Mouse (Mus musculus): ENCODE data around the gene Mcm6. TPM values are rescaled to one million over a fixed set of nuclear protein-coding genes. Genes with fewer than 3 reads are reported as not detected.
"Not testable (repeated sequence)": the region's sequence is repeated elsewhere in the genome, so short reads cannot be mapped to it uniquely, and the experiment has no call there.

The Mcm6 gene
- polyA plus RNA-seq, 1 experiment from 2014 or later = 223 TPM

DNA sequence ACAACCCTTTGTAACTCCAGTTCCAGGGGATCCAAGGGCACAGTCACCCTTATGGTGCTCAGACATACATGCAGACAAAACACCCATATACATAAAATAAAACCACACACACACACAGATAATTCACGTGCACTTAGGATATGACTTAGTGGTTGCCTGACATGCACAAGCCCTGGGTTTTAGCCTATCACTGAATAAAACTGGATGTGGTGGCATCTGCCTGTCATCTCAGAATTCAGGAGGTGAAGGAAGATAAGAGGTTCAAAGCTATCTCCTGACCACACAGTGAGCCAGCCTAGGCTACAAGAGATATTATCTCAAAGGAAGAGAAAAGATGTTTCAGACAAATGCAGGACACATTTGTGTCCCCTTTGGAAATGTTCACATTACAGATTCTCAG is 32.3 kb downstream of the Mcm6 start:
- Histone ChIP-seq H3K4me1 (no peaks in the 10 kb centered on the region), H3K4me3 (no peak overlapping the region), H3K27me3 (no peaks in the 10 kb centered on the region), H3K36me3 (peaks cover 58% of the 10 kb centered on the region), H3K9ac (no peak overlapping the region), H3K4me2 (no peak overlapping the region), H3K27ac (no peak overlapping the region), H3K9me3 (no peaks in the 10 kb centered on the region)
- 78% methylated on average over 1 of the region's 1 CpGs for WGBS
- no peak for ATAC-seq (ENCODE audit: insufficient number of reproducible peaks, insufficient read depth, low FRiP score, low TSS enrichment, low read depth)

DNA sequence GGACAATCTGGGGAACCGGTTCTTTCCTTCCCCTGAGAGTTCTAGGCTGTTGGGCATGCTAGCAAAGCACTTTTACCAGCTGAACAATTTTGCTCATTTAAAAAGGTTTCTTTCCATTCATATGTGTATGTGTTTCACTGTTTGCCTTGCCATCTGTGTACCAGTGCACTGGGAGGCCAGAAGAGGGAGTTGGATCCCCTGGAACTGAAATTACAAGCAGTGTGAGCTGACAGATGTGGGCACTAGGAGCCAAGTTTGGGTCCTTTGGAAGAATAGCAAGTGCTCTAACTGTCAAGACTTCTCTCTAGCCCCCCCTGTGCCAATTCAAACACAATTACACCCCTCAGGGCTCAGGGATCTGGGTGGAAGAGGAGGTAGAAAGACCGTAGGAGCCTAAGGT is 34.7 kb downstream of the Mcm6 start:
- H3K4me2 ChIP-seq = no peak overlapping the region
- 84% methylated on average over 2 of the region's 2 CpGs for WGBS
- H3K36me3 ChIP-seq = peaks cover 34% of the 10 kb centered on the region

DNA sequence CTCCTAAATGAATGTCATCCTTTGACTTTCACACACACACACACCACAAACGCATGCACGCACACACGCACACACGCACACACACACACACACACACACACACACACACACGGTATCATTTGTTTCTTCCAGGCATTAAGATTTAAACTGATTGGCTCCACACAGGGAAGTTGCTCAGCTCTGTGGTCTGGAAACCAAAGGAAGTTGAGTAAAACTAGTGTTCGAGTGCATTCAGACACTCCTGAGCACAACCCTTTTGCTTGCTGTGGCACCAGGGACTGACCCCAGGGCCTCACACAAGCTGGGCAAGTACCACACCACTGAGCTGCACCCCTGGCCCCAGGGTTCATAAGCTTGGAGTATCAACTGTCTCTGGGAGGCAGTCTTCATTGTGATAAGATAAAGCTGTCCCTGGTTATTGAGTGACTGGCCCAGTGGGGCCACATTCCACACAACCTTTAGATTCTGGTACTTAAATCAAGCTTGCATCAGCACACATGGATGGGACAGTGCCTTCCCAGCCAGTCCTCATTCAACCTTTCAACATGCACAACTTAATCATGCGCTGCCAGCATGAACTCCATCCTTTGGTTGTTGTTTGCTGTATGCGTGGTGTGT is 36.3 kb downstream of the Mcm6 start:
- no peak overlapping the region for H3K4me3 ChIP-seq
- no peaks in the 10 kb centered on the region for H3K27me3 ChIP-seq
- no peak overlapping the region for H3K4me2 ChIP-seq
- H3K9me3 ChIP-seq = no peaks in the 10 kb centered on the region
- ATAC-seq (ENCODE audit: insufficient number of reproducible peaks, insufficient read depth, low FRiP score, low TSS enrichment, low read depth) = no peak
- 86% methylated on average over 8 of the region's 8 CpGs for WGBS
- H3K4me1 ChIP-seq = no peaks in the 10 kb centered on the region
- no peak overlapping the region for H3K9ac ChIP-seq
- peaks cover 18% of the 10 kb centered on the region for H3K36me3 ChIP-seq
- no peak overlapping the region for H3K27ac ChIP-seq

More for the DNA sequence above, 34.7 kb downstream of the Mcm6 start:
- Histone ChIP-seq H3K4me3 (no peak overlapping the region), H3K9ac (no peak overlapping the region), H3K27me3 (no peaks in the 10 kb centered on the region), H3K9me3 (no peaks in the 10 kb centered on the region), H3K4me1 (no peaks in the 10 kb centered on the region), H3K27ac (no peak overlapping the region)
- no peak for ATAC-seq (ENCODE audit: insufficient number of reproducible peaks, insufficient read depth, low FRiP score, low TSS enrichment, low read depth)

DNA sequence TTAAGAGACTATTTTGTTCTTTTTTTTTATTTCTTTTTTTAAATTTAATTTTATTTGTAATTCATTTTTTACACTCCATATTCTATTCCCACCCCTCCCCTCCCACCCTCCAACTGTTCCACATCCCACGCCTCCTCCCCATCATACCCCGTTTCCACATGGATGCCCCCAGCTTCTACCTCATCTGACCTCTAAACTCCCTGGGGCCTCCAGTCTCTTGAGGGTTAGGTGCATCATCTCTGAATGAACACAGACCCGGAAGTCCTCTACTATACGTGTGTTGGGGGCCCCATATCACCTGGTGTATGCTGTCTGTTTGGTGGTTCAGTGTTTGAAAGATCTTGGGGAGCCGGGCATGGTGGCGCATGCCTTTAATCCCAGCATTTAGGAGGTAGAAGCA is 40.2 kb downstream of the Mcm6 start:
- not testable (repeated sequence) for H3K4me1 ChIP-seq; H3K4me2 ChIP-seq; H3K27ac ChIP-seq; H3K4me3 ChIP-seq; H3K27me3 ChIP-seq; H3K9me3 ChIP-seq; ATAC-seq (ENCODE audit: insufficient number of reproducible peaks, insufficient read depth, low FRiP score, low TSS enrichment, low read depth); H3K36me3 ChIP-seq; H3K9ac ChIP-seq
- 85% methylated on average over 6 of the region's 6 CpGs for WGBS

DNA sequence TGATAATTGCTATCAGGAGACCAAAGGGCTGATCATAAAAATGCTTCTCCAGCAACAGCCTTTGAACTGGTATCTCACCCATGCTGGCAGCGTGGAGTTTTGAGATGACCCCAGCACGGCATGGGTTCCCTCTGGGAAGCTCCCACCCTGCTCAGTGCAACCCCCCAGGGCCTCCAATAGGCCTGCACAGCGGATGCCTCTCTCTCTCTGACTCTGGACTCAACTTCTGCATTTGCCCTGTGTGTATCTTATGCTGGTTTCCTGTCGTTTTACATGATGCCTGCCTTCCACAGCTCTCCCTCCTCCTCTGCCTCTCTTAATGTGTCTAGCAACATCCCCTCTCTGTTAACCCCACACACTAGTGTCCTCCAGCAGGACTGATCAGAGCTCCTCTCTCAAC is 44.8 kb downstream of the Mcm6 start:
- Histone ChIP-seq H3K9me3 (no peaks in the 10 kb centered on the region), H3K4me3 (no peak overlapping the region), H3K36me3 (peaks cover 3% of the 10 kb centered on the region; the same call in 1 of the 2 replicates), H3K9ac (no peak overlapping the region), H3K27ac (no peak overlapping the region), H3K4me2 (no peak overlapping the region), H3K27me3 (no peaks in the 10 kb centered on the region), H3K4me1 (no peaks in the 10 kb centered on the region)
- ATAC-seq (ENCODE audit: insufficient number of reproducible peaks, insufficient read depth, low FRiP score, low TSS enrichment, low read depth) = no peak
- WGBS = 70% methylated on average over 4 of the region's 4 CpGs

DNA sequence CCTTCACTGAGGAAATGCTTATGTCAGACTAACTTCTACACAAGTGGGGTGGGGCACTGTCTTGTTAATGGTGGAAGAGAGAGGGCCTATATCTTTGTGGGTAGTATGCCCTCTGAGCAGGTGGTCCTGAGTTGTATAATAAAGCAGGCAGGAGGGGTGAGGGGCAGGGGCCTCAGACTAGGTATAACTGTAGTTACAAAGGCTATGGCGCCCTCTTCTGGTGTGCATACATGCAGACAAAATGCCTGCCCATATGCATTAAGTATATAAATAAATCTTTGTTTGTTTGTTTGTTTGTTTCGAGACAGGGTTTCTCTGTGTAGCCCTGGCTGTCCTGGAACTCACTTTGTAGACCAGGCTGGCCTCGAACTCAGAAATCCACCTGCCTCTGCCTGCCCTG is 50.4 kb downstream of the Mcm6 start:
- Histone ChIP-seq H3K27me3 (no peaks in the 10 kb centered on the region), H3K4me2 (no peak overlapping the region), H3K9me3 (no peaks in the 10 kb centered on the region), H3K4me3 (no peak overlapping the region), H3K4me1 (no peaks in the 10 kb centered on the region), H3K27ac (no peak overlapping the region), H3K9ac (no peak overlapping the region), H3K36me3 (no peaks in the 10 kb centered on the region)
- WGBS = 81% methylated on average over 3 of the region's 3 CpGs
- no peak for ATAC-seq (ENCODE audit: insufficient number of reproducible peaks, insufficient read depth, low FRiP score, low TSS enrichment, low read depth)

DNA sequence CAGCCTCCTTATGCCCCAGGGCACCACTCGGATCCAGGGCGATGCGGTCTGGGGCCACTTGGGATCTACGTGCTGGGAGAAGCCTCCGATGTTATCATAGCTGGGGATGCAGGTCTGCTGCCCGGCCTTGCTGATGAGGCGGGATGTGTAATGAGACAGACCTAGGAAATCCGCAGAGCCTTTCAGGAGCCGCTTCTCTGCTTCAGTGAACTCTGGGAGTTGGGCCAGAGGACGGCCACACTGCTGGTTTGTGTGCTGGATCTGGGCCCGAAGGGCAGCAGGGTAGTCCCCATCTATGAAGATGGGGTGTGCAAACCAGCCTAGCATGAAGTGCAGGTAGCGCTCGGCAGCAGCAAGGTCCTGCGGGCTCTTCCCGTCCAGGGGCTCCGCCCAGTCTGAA is 55.6 kb downstream of the Mcm6 start:
- 91% methylated on average over 16 of the region's 16 CpGs for WGBS
- H3K27me3 ChIP-seq = no peaks in the 10 kb centered on the region
- H3K9ac ChIP-seq = no peak overlapping the region
- H3K4me1 ChIP-seq = no peaks in the 10 kb centered on the region
- no peaks in the 10 kb centered on the region for H3K9me3 ChIP-seq
- no peak overlapping the region for H3K4me2 ChIP-seq
- peak; percentile 48; the same call in 1 of the 2 replicates for ATAC-seq (ENCODE audit: insufficient number of reproducible peaks, insufficient read depth, low FRiP score, low TSS enrichment, low read depth)
- 0 out of 2 replicates have a peak, but pooled peaks cover 3% of the 10 kb centered on the region for H3K36me3 ChIP-seq
- H3K4me3 ChIP-seq = no peak overlapping the region
- H3K27ac ChIP-seq = no peak overlapping the region

DNA sequence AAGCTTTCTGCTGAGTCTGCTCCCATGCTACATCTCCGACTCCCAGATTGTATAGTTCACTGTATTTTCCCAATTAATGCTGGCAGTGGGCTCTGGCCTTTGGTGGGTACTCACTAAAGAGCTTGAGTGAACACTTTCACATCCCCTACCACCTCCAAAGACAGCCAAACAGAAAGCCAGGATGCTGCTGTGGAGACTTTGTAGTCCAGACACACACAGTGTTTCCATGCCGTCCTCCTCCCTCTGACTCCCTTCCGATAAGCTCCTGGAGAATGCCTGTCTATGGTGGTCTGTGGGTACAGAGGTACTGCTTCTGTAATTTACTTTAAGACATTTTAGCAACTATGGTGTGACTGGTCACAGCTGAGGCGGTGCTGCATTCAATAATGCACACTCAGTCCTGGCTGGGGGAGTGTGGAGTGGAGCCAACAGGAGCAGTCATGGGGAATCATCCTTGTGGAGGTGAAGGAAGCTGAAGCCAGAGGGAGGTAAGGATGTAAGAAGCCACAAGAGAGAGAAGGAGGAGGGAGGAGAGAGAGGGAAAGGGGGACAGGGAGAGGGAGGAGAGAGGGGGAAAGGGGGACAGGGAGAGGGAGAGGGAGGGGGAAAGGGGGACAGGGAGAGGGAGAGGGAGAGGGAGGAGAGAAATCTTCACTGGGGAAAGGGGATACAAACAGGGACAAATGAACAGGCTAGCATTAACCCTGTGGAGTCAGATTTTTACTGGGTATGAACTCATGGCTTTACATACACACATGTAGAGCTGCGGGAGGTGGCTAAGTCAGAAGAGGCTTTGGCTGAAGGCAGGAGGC is 63.5 kb downstream of the Mcm6 start:
- Histone ChIP-seq H3K9me3 (no peaks in the 10 kb centered on the region), H3K27ac (0 out of 2 replicates have a peak overlapping the region, but pooled peaks have one; percentile 11), H3K4me1 (no peaks in the 10 kb centered on the region), H3K4me3 (no peak overlapping the region), H3K36me3 (no peaks in the 10 kb centered on the region), H3K4me2 (no peak overlapping the region), H3K27me3 (no peaks in the 10 kb centered on the region), H3K9ac (no peak overlapping the region)
- WGBS = 72% methylated on average over 5 of the region's 5 CpGs
- ATAC-seq (ENCODE audit: insufficient number of reproducible peaks, insufficient read depth, low FRiP score, low TSS enrichment, low read depth) = no peak

DNA sequence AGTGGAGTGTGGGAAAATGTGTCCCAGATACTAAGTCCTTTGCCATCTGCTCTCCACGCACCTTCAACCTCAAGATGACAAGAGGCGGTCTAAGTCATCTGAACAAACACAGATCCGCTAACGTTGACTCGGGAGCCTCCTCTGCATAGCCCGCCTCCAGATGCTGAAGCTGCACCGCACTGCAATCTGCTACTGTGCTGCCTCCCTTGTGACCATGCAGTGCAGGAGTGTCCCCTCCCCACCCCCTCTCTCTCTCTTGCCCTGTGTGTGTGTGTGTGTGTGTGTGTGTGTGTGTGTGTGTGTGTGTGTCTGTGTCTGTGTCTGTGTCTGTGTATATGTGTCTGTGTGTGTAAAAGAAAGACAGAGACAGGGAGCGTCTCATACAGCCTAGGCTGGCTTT is 64.2 kb downstream of the Mcm6 start:
- Histone ChIP-seq H3K27ac (no peak overlapping the region), H3K4me1 (no peaks in the 10 kb centered on the region), H3K36me3 (no peaks in the 10 kb centered on the region), H3K4me3 (no peak overlapping the region), H3K4me2 (no peak overlapping the region), H3K27me3 (no peaks in the 10 kb centered on the region), H3K9ac (no peak overlapping the region), H3K9me3 (no peaks in the 10 kb centered on the region)
- 73% methylated on average over 8 of the region's 8 CpGs for WGBS
- no peak for ATAC-seq (ENCODE audit: insufficient number of reproducible peaks, insufficient read depth, low FRiP score, low TSS enrichment, low read depth)

DNA sequence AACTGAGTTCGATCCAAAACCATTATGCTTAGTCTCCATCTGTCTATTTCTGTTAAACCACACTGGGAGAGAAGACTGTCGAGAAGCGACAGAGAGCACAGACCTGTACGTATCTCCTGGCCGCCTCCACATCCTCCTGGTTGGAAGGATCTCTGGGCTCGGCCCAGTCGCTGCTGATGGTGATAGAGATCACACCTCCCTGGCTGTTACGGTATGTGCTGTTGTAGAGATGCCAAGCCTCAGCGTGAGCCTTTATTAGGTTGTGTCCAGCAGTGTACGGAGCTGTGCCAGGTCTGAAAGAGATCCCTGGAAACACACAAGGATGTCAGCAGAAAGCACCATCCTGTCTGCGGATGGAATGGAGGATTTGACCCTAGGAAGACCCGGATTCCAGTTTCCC is 65.9 kb downstream of the Mcm6 start:
- no peak for ATAC-seq (ENCODE audit: insufficient number of reproducible peaks, insufficient read depth, low FRiP score, low TSS enrichment, low read depth)
- no peaks in the 10 kb centered on the region for H3K4me1 ChIP-seq
- H3K9ac ChIP-seq = no peak overlapping the region
- 0 out of 2 replicates have a peak, but pooled peaks cover 3% of the 10 kb centered on the region for H3K36me3 ChIP-seq
- H3K27ac ChIP-seq = no peak overlapping the region
- H3K4me2 ChIP-seq = no peak overlapping the region
- H3K9me3 ChIP-seq = no peaks in the 10 kb centered on the region
- H3K4me3 ChIP-seq = no peak overlapping the region
- 89% methylated on average over 12 of the region's 12 CpGs for WGBS
- no peaks in the 10 kb centered on the region for H3K27me3 ChIP-seq

DNA sequence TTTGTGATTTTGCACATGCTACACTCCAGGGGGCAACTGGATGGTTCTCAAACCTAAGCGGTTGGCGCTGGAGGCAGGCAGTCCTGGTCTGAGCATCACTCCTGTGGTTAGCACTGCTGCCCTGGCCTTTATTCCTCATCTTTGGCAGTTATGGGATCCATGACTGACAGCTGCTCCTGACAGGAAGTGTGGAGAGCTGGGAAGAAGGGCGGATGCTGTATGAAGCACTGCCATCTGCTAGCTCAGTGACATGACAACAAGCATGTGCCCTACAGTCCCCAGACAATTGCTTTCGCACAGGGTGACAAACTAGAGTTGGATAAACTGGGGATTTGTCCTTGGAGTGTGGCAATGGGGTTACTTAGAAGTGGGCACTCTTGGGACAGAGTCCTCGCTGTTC is 69.2 kb downstream of the Mcm6 start:
- Histone ChIP-seq H3K27me3 (no peaks in the 10 kb centered on the region), H3K4me3 (no peak overlapping the region), H3K27ac (no peak overlapping the region), H3K4me2 (no peak overlapping the region), H3K36me3 (peaks cover 8% of the 10 kb centered on the region; the same call in 1 of the 2 replicates), H3K4me1 (no peaks in the 10 kb centered on the region), H3K9ac (no peak overlapping the region), H3K9me3 (no peaks in the 10 kb centered on the region)
- 88% methylated on average over 5 of the region's 5 CpGs for whole genome bisulfite sequencing
- no peak for ATAC-seq (ENCODE audit: insufficient number of reproducible peaks, insufficient read depth, low FRiP score, low TSS enrichment, low read depth)

DNA sequence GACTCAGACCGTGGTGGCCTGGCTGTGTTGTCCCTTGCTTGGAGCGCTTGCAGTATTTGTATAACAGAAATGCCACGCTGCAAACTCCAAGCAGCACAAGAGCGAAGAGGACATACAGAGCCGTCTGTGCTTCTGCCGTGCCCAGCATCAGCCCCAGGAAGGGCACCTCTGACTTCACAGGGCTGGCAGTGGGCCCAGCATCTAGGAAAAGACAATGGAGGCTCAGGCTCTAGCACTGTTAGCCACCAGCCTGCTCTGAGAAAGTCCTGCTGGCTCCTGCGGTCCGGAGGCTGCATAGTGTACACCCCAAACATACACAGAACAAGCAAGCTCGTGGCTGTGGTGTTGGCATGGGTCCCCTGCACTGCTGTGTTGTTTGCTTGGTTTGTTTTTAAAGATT is 74.3 kb downstream of the Mcm6 start:
- H3K4me3 ChIP-seq = no peak overlapping the region
- no peak overlapping the region for H3K9ac ChIP-seq
- WGBS = 89% methylated on average over 9 of the region's 9 CpGs
- H3K9me3 ChIP-seq = peaks cover 12% of the 10 kb centered on the region; the same call in 1 of the 2 replicates
- H3K4me2 ChIP-seq = no peak overlapping the region
- H3K27ac ChIP-seq = no peak overlapping the region
- no peak for ATAC-seq (ENCODE audit: insufficient number of reproducible peaks, insufficient read depth, low FRiP score, low TSS enrichment, low read depth)
- H3K36me3 ChIP-seq = peaks cover 39% of the 10 kb centered on the region
- H3K27me3 ChIP-seq = no peaks in the 10 kb centered on the region
- no peaks in the 10 kb centered on the region for H3K4me1 ChIP-seq
